Mouse (Mus musculus) intestine, embryonic 16.5 days (tissue): ENCODE data around the gene Zfp524. TPM values are rescaled to one million over a fixed set of nuclear protein-coding genes. Genes with fewer than 3 reads are reported as not detected.
A peak's percentile ranks its signal among the peaks of the same experiment; 100 is the strongest.

Experiments used
- ATAC-seq: fragments of 200-750 bp; cut with Nextera tagmentation; 2 replicates; pipeline ENCODE4 v1.8.0; 2017; ENCODE audit warnings: moderate TSS enrichment, moderate library complexity
- H3K27ac ChIP-seq: fragments of 300-500 bp; sonication (generic); 2 replicates; pipeline ENCODE4 v1.5.1; 2014; ENCODE audit warnings: mild to moderate bottlenecking, low read length
- H3K27me3 ChIP-seq: fragments of 300-500 bp; sonication (generic); replicated peaks from 2 replicates; pipeline ENCODE4 v1.6.1; 2014; ENCODE audit warnings: low read length, control low read depth, mixed read lengths; ENCODE audit not compliant: control insufficient read depth, insufficient read depth
- H3K36me3 ChIP-seq: fragments of 300-500 bp; sonication (generic); 2 replicates; pipeline ENCODE4 v1.6.1; 2014; ENCODE audit warnings: low read length, control low read depth; ENCODE audit not compliant: control insufficient read depth, insufficient read depth
- H3K4me1 ChIP-seq: fragments of 300-500 bp; sonication (generic); 2 replicates; pipeline ENCODE4 v1.6.1; 2014; ENCODE audit warnings: low read length, control low read depth, mixed read lengths; ENCODE audit not compliant: control insufficient read depth, insufficient read depth
- H3K4me2 ChIP-seq: fragments of 300-500 bp; sonication (generic); 2 replicates; pipeline ENCODE4 v1.6.1; 2014; ENCODE audit warnings: low read depth, low read length, control low read depth
- H3K4me3 ChIP-seq: fragments of 300-500 bp; sonication (generic); 2 replicates; pipeline ENCODE4 v1.5.1; 2014; ENCODE audit warnings: mild to moderate bottlenecking, low read length
- H3K9ac ChIP-seq: fragments of 300-500 bp; sonication (generic); 2 replicates; pipeline ENCODE4 v1.6.1; 2014; ENCODE audit warnings: low read depth, low read length
- H3K9me3 ChIP-seq: fragments of 300-500 bp; sonication (generic); 2 replicates; pipeline ENCODE4 v1.6.1; 2016; ENCODE audit warnings: low read length, control low read depth; ENCODE audit not compliant: control insufficient read depth
- WGBS: fragments of 180-500 bp; shearing (Covaris S2); extraction: QIAGEN DNeasy Blood & Tissue Kit; methylation state at CpG from one replicate; pipeline ENCODE4 v1.1.7; 2014; 5-methylcytosine and 5-hydroxymethylcytosine counted together
- polyA plus RNA-seq: library from polyadenylated mRNA; unstranded; fragments of >200 nt; fragmentation: Nextera tagmentation; extraction: Ambion mirVana; gene quantifications from 2 replicates; pipeline ENCODE4 v1.2.1, GENCODE M21; 2015

The Zfp524 gene
- polyA plus RNA-seq, 1 experiment from 2014 or later: 24.3 TPM

DNA sequence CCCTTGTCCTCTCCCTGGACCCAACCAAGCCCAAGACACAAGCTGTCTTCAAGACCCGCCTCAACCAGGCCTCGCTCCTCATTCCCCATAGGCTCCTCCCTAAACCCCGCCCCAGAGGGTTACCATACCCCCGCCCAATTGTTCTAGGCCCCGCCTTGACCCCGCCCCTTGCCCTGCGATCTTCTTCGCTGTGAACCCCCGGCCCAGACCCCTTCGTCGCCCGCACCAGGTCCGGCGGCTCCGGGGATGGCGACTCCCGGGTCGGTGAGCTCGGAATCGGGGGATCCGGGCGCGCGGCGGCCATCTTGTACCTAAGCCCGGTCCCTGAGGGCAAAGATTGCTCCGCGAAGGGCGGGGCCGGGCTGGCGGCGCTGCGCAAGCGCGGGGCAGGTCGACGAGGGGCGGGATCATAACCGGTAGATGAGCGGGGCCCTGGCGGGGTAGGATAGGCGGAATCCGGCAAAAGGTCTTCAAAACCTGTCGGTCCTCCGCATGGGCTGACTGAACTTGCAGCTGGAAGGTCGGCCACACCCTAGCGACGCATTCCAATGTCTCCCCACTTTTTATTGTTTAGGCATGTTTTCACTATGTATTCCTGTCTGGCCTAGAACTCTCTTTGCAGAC lies 24.0 kb downstream of the Zfp524 start, which contains the start of gene Zfp784:
Zfp784 (minus strand) TSS at position 338 of the 624 bp plus-strand sequence.
- Histone ChIP-seq H3K36me3 (peaks cover 17% of the 10 kb centered on the region), H3K27me3 (no peaks in the 10 kb centered on the region), H3K4me1 (peaks cover 6% of the 10 kb centered on the region), H3K9ac (peak within 1 kb of the TSS; percentile 84), H3K4me2 (peak within 1 kb of the TSS; percentile 50), H3K27ac (peak within 1 kb of the TSS; percentile 98), H3K9me3 (no peaks in the 10 kb centered on the region; the same call in 1 of the 2 replicates), H3K4me3 (peak within 1 kb of the TSS; percentile 71)
- ATAC-seq: peak; percentile 99
- WGBS: under 1% methylated on average over 48 of the region's 48 CpGs

DNA sequence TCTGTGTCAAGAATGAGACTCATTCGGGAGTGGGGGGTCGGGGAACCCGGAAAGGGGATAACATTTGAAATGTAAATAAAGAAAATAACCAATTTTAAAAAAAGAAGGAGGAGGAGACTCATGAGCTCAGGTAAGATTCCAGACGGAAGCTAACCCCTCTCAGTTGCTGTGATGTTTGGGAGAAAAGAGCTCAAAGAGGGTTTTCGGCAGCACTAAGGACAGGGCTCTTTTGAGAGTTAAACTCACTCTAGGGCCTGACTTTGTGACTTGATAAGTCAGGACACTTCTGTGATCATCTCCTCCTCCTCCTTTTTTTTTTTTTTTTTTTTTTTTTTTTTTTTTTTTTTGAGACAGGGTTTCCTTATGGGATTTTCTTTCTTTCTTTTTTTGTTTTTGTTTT lies 24.7 kb downstream of the Zfp524 start:
- WGBS: 24% methylated on average over 5 of the region's 5 CpGs
- Histone ChIP-seq H3K4me2 (peak overlapping the region; percentile 50), H3K4me3 (peak overlapping the region; percentile 71), H3K27me3 (no peaks in the 10 kb centered on the region), H3K4me1 (peaks cover 6% of the 10 kb centered on the region), H3K36me3 (peaks cover 17% of the 10 kb centered on the region), H3K9ac (peak overlapping the region; percentile 84), H3K9me3 (no peaks in the 10 kb centered on the region; the same call in 1 of the 2 replicates), H3K27ac (peak overlapping the region; percentile 98)
- no peak for ATAC-seq

DNA sequence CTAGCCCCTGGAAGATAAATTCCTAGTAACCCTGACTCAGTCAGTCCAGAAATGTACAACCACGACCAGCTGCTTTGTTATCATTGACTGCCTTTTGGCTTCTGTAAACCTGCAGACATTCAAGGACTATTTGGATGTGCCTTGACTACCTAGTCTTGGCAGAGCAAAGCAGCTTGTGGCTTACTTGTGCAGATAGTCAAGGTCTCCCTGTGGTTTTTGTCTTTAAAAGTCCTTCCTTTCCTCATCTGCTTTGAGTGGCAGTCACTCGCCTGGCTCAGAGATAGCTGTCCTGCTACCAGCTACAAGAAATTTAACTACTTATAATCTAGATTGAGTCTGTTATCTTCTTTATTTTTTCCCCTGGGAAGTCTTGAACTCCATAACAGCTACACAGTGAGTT lies 30.8 kb downstream of the Zfp524 start:
- whole genome bisulfite sequencing: 79% methylated on average over 2 of the region's 2 CpGs
- no peak overlapping the region for H3K4me2 ChIP-seq
- H3K4me1 ChIP-seq: no peaks in the 10 kb centered on the region
- ATAC-seq: no peak
- no peak overlapping the region for H3K27ac ChIP-seq
- H3K36me3 ChIP-seq: no peaks in the 10 kb centered on the region
- H3K9ac ChIP-seq: no peak overlapping the region
- no peaks in the 10 kb centered on the region for H3K27me3 ChIP-seq
- H3K4me3 ChIP-seq: no peak overlapping the region
- H3K9me3 ChIP-seq: no peaks in the 10 kb centered on the region

DNA sequence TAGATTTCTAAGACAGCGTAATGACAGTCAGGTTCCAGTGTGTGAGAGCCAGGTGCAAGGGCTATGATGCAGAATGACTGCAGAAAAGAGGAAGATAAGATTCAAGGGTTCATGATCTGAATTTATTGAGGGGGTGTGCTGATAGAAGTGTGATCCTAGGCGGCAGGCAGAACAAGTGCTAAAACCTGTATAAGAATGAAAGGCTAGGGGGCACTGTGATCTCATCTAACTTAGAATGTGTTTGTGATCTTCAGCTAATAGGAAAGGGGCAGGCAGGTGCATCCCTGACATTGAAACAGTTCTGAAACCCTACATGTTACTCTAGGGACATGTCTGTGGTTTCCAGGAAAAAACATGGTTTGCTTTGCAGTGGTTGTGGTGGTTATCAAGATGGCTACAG lies 31.9 kb downstream of the Zfp524 start:
- WGBS: 82% methylated on average over 2 of the region's 2 CpGs
- H3K36me3 ChIP-seq: no peaks in the 10 kb centered on the region
- H3K4me2 ChIP-seq: no peak overlapping the region
- no peaks in the 10 kb centered on the region for H3K9me3 ChIP-seq
- 0 out of 2 replicates have a peak, but pooled peaks cover 3% of the 10 kb centered on the region for H3K27me3 ChIP-seq
- peaks cover 7% of the 10 kb centered on the region; the same call in 1 of the 2 replicates for H3K4me1 ChIP-seq
- H3K4me3 ChIP-seq: no peak overlapping the region
- H3K27ac ChIP-seq: no peak overlapping the region
- no peak overlapping the region for H3K9ac ChIP-seq
- no peak for ATAC-seq

DNA sequence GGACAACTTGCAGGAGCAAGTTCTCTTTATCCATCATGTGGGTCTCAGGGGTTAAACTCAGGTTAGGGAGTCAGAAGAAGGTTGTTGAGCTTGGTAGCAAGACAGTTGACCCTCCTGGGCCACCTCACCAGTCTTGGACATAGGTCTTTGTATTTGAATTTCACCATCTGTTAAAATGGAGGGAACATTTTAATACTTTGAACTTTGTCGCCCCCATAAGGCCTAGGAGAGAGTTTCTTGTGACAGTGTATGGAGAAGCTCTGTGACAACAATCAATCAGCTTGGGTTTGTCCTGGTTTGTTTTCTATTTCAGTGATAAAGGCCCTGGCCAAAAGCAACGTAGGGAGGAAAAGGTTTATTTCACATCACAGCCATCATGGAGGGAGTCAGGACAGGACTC lies 33.1 kb downstream of the Zfp524 start:
- WGBS: 23% methylated on average over 2 of the region's 2 CpGs
- Histone ChIP-seq H3K9ac (no peak overlapping the region), H3K4me3 (no peak overlapping the region), H3K9me3 (no peaks in the 10 kb centered on the region), H3K27me3 (peaks cover 8% of the 10 kb centered on the region; the same call in 1 of the 2 replicates), H3K36me3 (no peaks in the 10 kb centered on the region), H3K27ac (no peak overlapping the region), H3K4me2 (no peak overlapping the region), H3K4me1 (peaks cover 10% of the 10 kb centered on the region)
- ATAC-seq: no peak

DNA sequence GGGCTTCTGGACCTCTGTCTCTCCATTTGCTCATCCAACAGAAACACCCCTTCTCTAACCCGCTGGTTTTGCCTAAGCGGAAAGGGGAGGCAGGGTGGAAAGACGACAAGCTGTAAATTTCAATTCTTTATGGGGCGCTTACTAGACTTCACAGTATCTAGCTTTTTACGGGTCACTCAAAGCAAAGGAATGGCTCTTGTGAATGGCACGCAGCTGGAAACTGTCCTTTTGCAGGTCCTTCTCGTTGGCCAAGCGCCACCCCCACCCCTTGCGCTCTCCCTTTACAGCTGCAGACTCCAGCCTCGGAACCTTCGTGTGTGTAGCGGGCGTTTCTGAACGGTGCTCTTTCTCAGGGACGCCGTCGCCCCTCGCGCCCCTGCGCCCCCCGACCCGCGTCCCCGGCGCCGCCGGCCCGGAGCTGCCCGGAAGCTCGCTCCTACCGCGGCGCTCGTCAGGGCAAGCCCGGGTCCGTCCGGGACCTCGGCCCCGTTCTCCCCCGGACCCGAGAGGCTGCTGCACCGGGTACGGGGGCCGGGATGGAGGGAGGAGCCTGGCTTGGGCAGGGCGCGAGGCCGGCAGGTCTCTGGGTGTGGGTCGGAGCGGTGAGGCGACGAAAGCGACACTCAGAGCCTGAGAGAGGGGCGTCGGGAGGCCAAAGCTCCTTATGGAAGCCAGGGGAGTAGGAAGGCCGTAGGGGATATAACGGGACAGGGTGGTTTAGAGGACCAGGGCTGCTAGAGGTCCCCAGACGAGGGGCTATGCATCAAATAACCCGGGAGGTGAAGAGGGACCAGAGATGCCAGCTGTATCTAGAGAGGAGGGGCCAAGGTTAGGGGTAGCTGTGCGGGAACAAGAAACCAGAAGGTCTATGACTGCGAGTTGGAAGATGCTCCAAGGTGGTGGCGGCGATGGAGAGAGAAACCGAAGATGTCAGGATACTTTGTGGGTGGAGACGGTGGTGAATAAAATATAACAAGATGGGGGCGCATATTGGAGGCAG lies 37.3 kb downstream of the Zfp524 start, which contains the start of gene Zfp580:
Zfp580 (plus strand) TSS at position 346 of the 1,000 bp plus-strand sequence.
- WGBS: 1% methylated on average over 65 of the region's 65 CpGs
- peak; percentile 84 for ATAC-seq
- Histone ChIP-seq H3K27me3 (peaks cover 47% of the 10 kb centered on the region), H3K9me3 (no peaks in the 10 kb centered on the region), H3K4me1 (peaks cover 30% of the 10 kb centered on the region), H3K4me2 (peak within 1 kb of the TSS; percentile 87), H3K9ac (peak within 1 kb of the TSS; percentile 90), H3K36me3 (no peaks in the 10 kb centered on the region), H3K27ac (peak within 1 kb of the TSS; percentile 50; the same call in 1 of the 2 replicates), H3K4me3 (peak within 1 kb of the TSS; percentile 76)

DNA sequence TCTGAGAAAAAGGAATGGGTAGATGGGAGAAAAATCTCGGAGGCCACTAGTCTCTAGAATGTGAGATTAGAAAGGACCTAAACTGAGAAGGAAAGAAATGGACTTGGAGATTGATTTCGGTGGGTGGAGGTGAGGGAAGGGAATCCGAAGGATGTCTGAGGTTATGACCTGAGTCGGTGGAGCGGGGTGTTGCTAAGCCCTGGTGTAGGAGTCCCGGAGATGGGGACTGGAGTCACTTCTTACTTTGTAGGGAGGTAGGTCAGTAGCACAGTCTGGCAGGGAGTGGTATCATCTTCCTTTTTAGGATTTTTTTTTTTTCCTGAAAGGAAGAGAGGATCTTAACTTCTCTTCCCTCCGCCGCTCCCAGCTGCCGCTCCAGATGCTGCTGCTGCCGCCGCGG lies 38.2 kb downstream of the Zfp524 start:
- Histone ChIP-seq H3K4me3 (peak overlapping the region; percentile 76), H3K4me2 (peak overlapping the region; percentile 87), H3K4me1 (peaks cover 34% of the 10 kb centered on the region), H3K36me3 (no peaks in the 10 kb centered on the region), H3K9me3 (no peaks in the 10 kb centered on the region), H3K27ac (no peak overlapping the region), H3K27me3 (peaks cover 57% of the 10 kb centered on the region), H3K9ac (peak overlapping the region; percentile 67)
- 3% methylated on average over 12 of the region's 12 CpGs for WGBS
- no peak for ATAC-seq

DNA sequence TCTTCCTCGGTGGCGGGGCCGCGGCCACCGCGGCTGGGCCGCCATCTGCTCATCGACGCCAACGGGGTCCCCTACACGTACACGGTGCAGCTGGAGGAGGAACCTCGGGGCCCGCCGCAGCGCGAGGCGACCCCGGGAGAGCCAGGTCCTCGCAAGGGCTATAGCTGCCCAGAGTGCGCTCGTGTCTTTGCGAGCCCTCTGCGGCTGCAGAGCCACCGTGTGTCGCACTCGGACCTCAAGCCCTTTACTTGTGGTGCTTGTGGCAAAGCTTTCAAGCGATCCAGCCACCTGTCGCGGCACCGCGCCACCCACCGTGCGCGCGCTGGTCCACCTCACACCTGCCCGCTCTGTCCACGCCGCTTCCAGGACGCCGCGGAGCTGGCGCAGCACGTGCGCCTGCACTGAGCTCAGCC lies 38.7 kb downstream of the Zfp524 start:
- H3K4me2 ChIP-seq: peak overlapping the region; percentile 87
- peaks cover 61% of the 10 kb centered on the region for H3K27me3 ChIP-seq
- 3% methylated on average over 45 of the region's 45 CpGs for WGBS
- H3K36me3 ChIP-seq: no peaks in the 10 kb centered on the region
- peak overlapping the region; percentile 67 for H3K9ac ChIP-seq
- H3K4me3 ChIP-seq: peak overlapping the region; percentile 76
- no peak for ATAC-seq
- no peak overlapping the region for H3K27ac ChIP-seq
- H3K9me3 ChIP-seq: no peaks in the 10 kb centered on the region
- peaks cover 38% of the 10 kb centered on the region for H3K4me1 ChIP-seq
